Mouse (Mus musculus) cerebellum, adult 18-20 months (tissue): ENCODE measurements around the gene Glyat.
"Not testable (repeated sequence)": the region's sequence is repeated elsewhere in the genome, so short reads cannot be mapped to it uniquely, and the experiment has no call there.

Experiments used
- DNase-seq, 2 experiments: peaks; one replicate each; pipeline ENCODE4 v3.0.0; 2021

The Glyat gene

GRCm38 (mm10) chr19:12633176-12633575 lies at the start of gene Glyat:
Glyat (plus strand) TSS chr19:12633308.
- no peak for DNase-seq

- no peak for DNase-seq
These were observed 47.8 kb upstream of the Glyat start for GRCm38 (mm10) chr19:12585310-12585709.

GRCm38 (mm10) chr19:12591908-12592307 lies 41.2 kb upstream of the Glyat start:
- peak; percentile 55 to 60 for DNase-seq

GRCm38 (mm10) chr19:12595135-12595529 lies 38.0 kb upstream of the Glyat start:
- DNase-seq, result no peak

- DNase-seq, result peak; percentile 55 to 68
These were observed 37.4 kb upstream of the Glyat start for GRCm38 (mm10) chr19:12595530-12596289.

- peak; percentile 8 to 28 for DNase-seq
These were observed 36.6 kb upstream of the Glyat start for GRCm38 (mm10) chr19:12596290-12597072.

GRCm38 (mm10) chr19:12597073-12597405 lies 36.1 kb upstream of the Glyat start:
- no peak for DNase-seq

GRCm38 (mm10) chr19:12598674-12599073 lies 34.4 kb upstream of the Glyat start:
- DNase-seq, result no peak

GRCm38 (mm10) chr19:12599674-12600073 lies 33.4 kb upstream of the Glyat start, which contains the start of gene Gm4952:
Gm4952 (plus strand) TSS chr19:12599974.
- no peak for DNase-seq

- no peak for DNase-seq
These were observed 32.2 kb upstream of the Glyat start for GRCm38 (mm10) chr19:12600684-12601480.

GRCm38 (mm10) chr19:12608336-12608735 lies 24.8 kb upstream of the Glyat start:
- DNase-seq, result no peak

- no peak for DNase-seq
These were observed 19.5 kb upstream of the Glyat start for GRCm38 (mm10) chr19:12613646-12614045.

GRCm38 (mm10) chr19:12634259-12634658 lies 1.2 kb downstream of the Glyat start:
- no peak for DNase-seq

GRCm38 (mm10) chr19:12634963-12635362 lies 1.9 kb downstream of the Glyat start:
- DNase-seq, result no peak

GRCm38 (mm10) chr19:12636863-12637262 lies 3.8 kb downstream of the Glyat start:
- no peak for DNase-seq

GRCm38 (mm10) chr19:12638049-12638448 lies 4.9 kb downstream of the Glyat start:
- DNase-seq, result no peak

GRCm38 (mm10) chr19:12649511-12649910 lies 16.4 kb downstream of the Glyat start:
- DNase-seq, result no peak

GRCm38 (mm10) chr19:12666156-12666555 lies 33.0 kb downstream of the Glyat start:
- no peak for DNase-seq

- DNase-seq, result not testable (repeated sequence)
These were observed 35.5 kb downstream of the Glyat start for GRCm38 (mm10) chr19:12668601-12669000.

- no peak for DNase-seq
These were observed 37.0 kb downstream of the Glyat start, which contains the start of gene Olfr1442 for GRCm38 (mm10) chr19:12670139-12670538. Olfr1442 (plus strand) TSS chr19:12670439.

- no peak for DNase-seq
These were observed 37.9 kb downstream of the Glyat start for GRCm38 (mm10) chr19:12671051-12671450.

- DNase-seq, result no peak
These were observed 44.7 kb downstream of the Glyat start, which contains the start of gene Olfr1443 for GRCm38 (mm10) chr19:12677812-12678211. Olfr1443 (plus strand) TSS chr19:12678112.

- no peak for DNase-seq
These were observed 51.5 kb downstream of the Glyat start for GRCm38 (mm10) chr19:12684638-12685037.
